Mouse (Mus musculus): Measurements from ENCODE around the gene Snapc5. TPM values are rescaled to one million over a fixed set of nuclear protein-coding genes. Genes with fewer than 3 reads are reported as not detected.

Gene Snapc5
- total RNA-seq, 2 experiments from 2014 or later, result 21.6 to 23.5 TPM

- intact Hi-C loops (cut with DNase I), result no loop called here
- DNase-seq (ENCODE audit: low spot score), result peak; percentile 12
Measured at GRCm38 (mm10) chr9:64232257-64232957, 53.3 kb downstream of the Snapc5 start.

Small RNAs within 50 kb of the gene (microRNA-seq; reads per million reads assigned to microRNA genes)
- gene Gm24106, result not detected

Other genes with a start within 250 kb of the Snapc5 start
- 10 to 100 TPM in 1 of 2 experiments, 1 to 10 TPM in 1; 9.8 to 13.6 TPM for gene Smad6, start 157.2 kb upstream of the Snapc5 start, total RNA-seq (2021)
- not detected for gene Lctl, start 62.1 kb upstream of the Snapc5 start, total RNA-seq (2021)
- under 1 TPM; 0.42 to 0.62 TPM for gene Zwilch, start 6.2 kb upstream of the Snapc5 start, total RNA-seq (2021)
- 100 to 1,000 TPM; 433 to 462 TPM for gene Rpl4, start 5.9 kb upstream of the Snapc5 start, total RNA-seq (2021)
- gene Uchl4, start 55.9 kb downstream of the Snapc5 start, total RNA-seq (2021), result 1 to 10 TPM; 1.7 to 2.0 TPM
- 10 to 100 TPM; 49.6 to 55.2 TPM for gene Map2k1, start 74.4 kb downstream of the Snapc5 start, total RNA-seq (2021)
- gene Tipin, start 102.3 kb downstream of the Snapc5 start, total RNA-seq (2021), result 10 to 100 TPM in 1 of 2 experiments, 1 to 10 TPM in 1; 10.0 to 10.8 TPM
- 10 to 100 TPM; 24.5 to 26.4 TPM for gene Dis3l, start 162.0 kb downstream of the Snapc5 start, total RNA-seq (2021)
- 1 to 10 TPM in 1 of 2 experiments, under 1 TPM in 1; 0.96 to 2.0 TPM for gene Megf11, start 206.4 kb downstream of the Snapc5 start, total RNA-seq (2021)

Data from heart, postnatal 25 days (tissue).